Mouse (Mus musculus) hindbrain, embryonic 12.5 days (tissue): ENCODE measurements around the gene Dpm2. TPM values are rescaled to one million over a fixed set of nuclear protein-coding genes. Genes with fewer than 3 reads are reported as not detected.

Experiments used
- ATAC-seq: fragments of 200-750 bp; cut with Nextera tagmentation; 2 replicates; pipeline ENCODE4 v1.8.0; 2017; ENCODE audit warnings: moderate TSS enrichment; ENCODE audit not compliant: low FRiP score
- H3K27ac ChIP-seq: fragments of 300-500 bp; sonication (generic); 2 replicates; pipeline ENCODE4 v1.5.1; 2016; ENCODE audit warnings: mild to moderate bottlenecking
- H3K27me3 ChIP-seq: fragments of 300-500 bp; sonication (generic); 2 replicates; pipeline ENCODE4 v1.6.1; 2016; ENCODE audit warnings: mild to moderate bottlenecking
- H3K36me3 ChIP-seq: fragments of 300-500 bp; sonication (generic); 2 replicates; pipeline ENCODE4 v1.6.1; 2016; ENCODE audit warnings: mild to moderate bottlenecking
- H3K4me1 ChIP-seq: fragments of 300-500 bp; sonication (generic); 2 replicates; pipeline ENCODE4 v1.6.1; 2016
- H3K4me2 ChIP-seq: fragments of 300-500 bp; sonication (generic); replicated peaks from 2 replicates; pipeline ENCODE4 v1.6.1; 2016; ENCODE audit warnings: mild to moderate bottlenecking
- H3K4me3 ChIP-seq: fragments of 300-500 bp; sonication (generic); 2 replicates; pipeline ENCODE4 v1.5.1; 2016; ENCODE audit warnings: mild to moderate bottlenecking
- H3K9ac ChIP-seq: fragments of 300-500 bp; sonication (generic); 2 replicates; pipeline ENCODE4 v1.6.1; 2016; ENCODE audit warnings: mild to moderate bottlenecking, moderate library complexity
- H3K9me3 ChIP-seq: fragments of 300-500 bp; sonication (generic); replicated peaks from 2 replicates; pipeline ENCODE4 v1.6.1; 2016; ENCODE audit warnings: mild to moderate bottlenecking
- WGBS: fragments of 180-500 bp; shearing (Covaris S2); methylation state at CpG from one replicate; pipeline ENCODE4 v1.1.7; 2016; 5-methylcytosine and 5-hydroxymethylcytosine counted together
- polyA plus RNA-seq: library from polyadenylated mRNA; unstranded; fragments of >200 nt; fragmentation: Nextera tagmentation; extraction: Ambion mirVana; gene quantifications from 2 replicates; pipeline ENCODE4 v1.2.1, GENCODE M21; 2016

Gene Dpm2
- polyA plus RNA-seq, 1 experiment from 2014 or later = 117 TPM

GRCm38 (mm10) chr2:32575586-32576160 is 5.0 kb downstream of the Dpm2 start, which contains the start of gene 9430097D07Rik:
9430097D07Rik (minus strand) TSS chr2:32575684.
- 5% methylated on average over 28 of the region's 28 CpGs for WGBS
- ATAC-seq = peak; percentile 66
- Histone ChIP-seq H3K4me3 (peak within 1 kb of the TSS; percentile 51), H3K9me3 (no peaks in the 10 kb centered on the region), H3K4me1 (peaks cover 25% of the 10 kb centered on the region), H3K36me3 (peaks cover 10% of the 10 kb centered on the region), H3K4me2 (peak within 1 kb of the TSS; percentile 100), H3K9ac (peak within 1 kb of the TSS; percentile 64), H3K27me3 (peaks cover 37% of the 10 kb centered on the region), H3K27ac (no peak within 1 kb of the TSS)

GRCm38 (mm10) chr2:32576532-32576931 is 5.9 kb downstream of the Dpm2 start:
- no peak overlapping the region for H3K27ac ChIP-seq
- H3K4me1 ChIP-seq = peaks cover 21% of the 10 kb centered on the region
- 88% methylated on average over 9 of the region's 9 CpGs for WGBS
- H3K4me2 ChIP-seq = no peak overlapping the region; the same call in 1 of the 2 replicates
- ATAC-seq = no peak
- peaks cover 10% of the 10 kb centered on the region for H3K36me3 ChIP-seq
- H3K27me3 ChIP-seq = peaks cover 42% of the 10 kb centered on the region
- no peak overlapping the region for H3K9ac ChIP-seq
- no peak overlapping the region for H3K4me3 ChIP-seq
- H3K9me3 ChIP-seq = no peaks in the 10 kb centered on the region

GRCm38 (mm10) chr2:32578146-32579046 is 7.7 kb downstream of the Dpm2 start:
- Histone ChIP-seq H3K27me3 (peaks cover 52% of the 10 kb centered on the region), H3K27ac (no peak overlapping the region), H3K36me3 (peaks cover 2% of the 10 kb centered on the region; the same call in 1 of the 2 replicates), H3K4me2 (no peak overlapping the region), H3K4me1 (peaks cover 17% of the 10 kb centered on the region), H3K4me3 (no peak overlapping the region), H3K9me3 (no peaks in the 10 kb centered on the region), H3K9ac (no peak overlapping the region)
- ATAC-seq = no peak
- 43% methylated on average over 25 of the region's 30 CpGs for WGBS

GRCm38 (mm10) chr2:32581450-32582095 is 10.9 kb downstream of the Dpm2 start:
- Histone ChIP-seq H3K4me2 (peak overlapping the region; percentile 37), H3K4me3 (peak overlapping the region; percentile 20; the same call in 1 of the 2 replicates), H3K27me3 (peaks cover 45% of the 10 kb centered on the region), H3K9ac (no peak overlapping the region), H3K27ac (0 out of 2 replicates have a peak overlapping the region, but pooled peaks have one; percentile 23), H3K4me1 (peaks cover 6% of the 10 kb centered on the region), H3K9me3 (no peaks in the 10 kb centered on the region), H3K36me3 (no peaks in the 10 kb centered on the region)
- WGBS = 32% methylated on average over 19 of the region's 19 CpGs
- ATAC-seq = peak; percentile 55; the same call in 1 of the 2 replicates

GRCm38 (mm10) chr2:32582830-32583799 is 12.5 kb downstream of the Dpm2 start:
- H3K4me2 ChIP-seq = peak overlapping the region; percentile 54
- peak; percentile 69 for ATAC-seq
- no peaks in the 10 kb centered on the region for H3K9me3 ChIP-seq
- no peak overlapping the region; the same call in 1 of the 2 replicates for H3K9ac ChIP-seq
- H3K4me1 ChIP-seq = peaks cover 14% of the 10 kb centered on the region
- H3K36me3 ChIP-seq = no peaks in the 10 kb centered on the region
- no peak overlapping the region; the same call in 1 of the 2 replicates for H3K27ac ChIP-seq
- peak overlapping the region; percentile 18; the same call in 1 of the 2 replicates for H3K4me3 ChIP-seq
- peaks cover 38% of the 10 kb centered on the region for H3K27me3 ChIP-seq
- WGBS = 15% methylated on average over 37 of the region's 37 CpGs

DNA sequence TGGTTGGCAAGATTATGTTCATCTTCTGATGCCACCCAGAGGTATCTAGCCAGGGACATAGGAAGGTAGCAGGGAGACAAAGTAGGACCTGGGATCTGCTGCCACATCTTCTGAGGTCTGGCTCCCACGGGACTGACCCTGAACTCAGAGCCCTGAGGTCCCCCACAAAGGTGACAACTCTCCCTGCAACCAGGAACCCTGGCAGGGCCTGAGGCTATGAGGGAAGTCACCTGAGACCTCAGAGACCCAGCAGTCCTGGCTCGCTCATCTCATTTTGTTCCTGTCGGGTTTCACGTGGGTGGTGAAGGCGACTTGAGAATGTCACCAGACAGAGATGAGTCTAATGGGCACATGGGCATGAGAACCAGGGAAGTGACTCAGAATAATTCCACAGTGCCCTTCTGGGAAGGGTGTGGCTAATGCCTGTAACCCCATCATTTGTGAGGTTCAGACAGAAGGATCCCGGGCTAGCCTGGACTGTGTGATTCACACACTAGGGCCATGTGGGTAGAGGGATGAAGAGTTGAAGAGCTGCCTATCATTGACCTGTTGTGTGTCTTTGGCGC is 14.6 kb downstream of the Dpm2 start:
- H3K4me3 ChIP-seq = no peak overlapping the region
- no peaks in the 10 kb centered on the region for H3K36me3 ChIP-seq
- H3K27me3 ChIP-seq = peaks cover 19% of the 10 kb centered on the region
- peaks cover 20% of the 10 kb centered on the region for H3K4me1 ChIP-seq
- H3K9me3 ChIP-seq = no peaks in the 10 kb centered on the region
- no peak overlapping the region for H3K4me2 ChIP-seq
- H3K27ac ChIP-seq = no peak overlapping the region
- WGBS = 80% methylated on average over 7 of the region's 7 CpGs
- H3K9ac ChIP-seq = no peak overlapping the region
- ATAC-seq = no peak

- Histone ChIP-seq H3K9ac (peak within 1 kb of the TSS; percentile 67), H3K4me3 (peak within 1 kb of the TSS; percentile 46), H3K4me2 (peak within 1 kb of the TSS; percentile 59), H3K36me3 (no peaks in the 10 kb centered on the region), H3K9me3 (no peaks in the 10 kb centered on the region), H3K27ac (peak within 1 kb of the TSS; percentile 25; the same call in 1 of the 2 replicates), H3K27me3 (peaks cover 10% of the 10 kb centered on the region), H3K4me1 (peaks cover 20% of the 10 kb centered on the region)
- under 1% methylated on average over 38 of the region's 38 CpGs for WGBS
- ATAC-seq = peak; percentile 70
These were observed 16.3 kb downstream of the Dpm2 start, which contains the start of gene St6galnac4 for GRCm38 (mm10) chr2:32586871-32587351. St6galnac4 (plus strand) TSS chr2:32587095.

DNA sequence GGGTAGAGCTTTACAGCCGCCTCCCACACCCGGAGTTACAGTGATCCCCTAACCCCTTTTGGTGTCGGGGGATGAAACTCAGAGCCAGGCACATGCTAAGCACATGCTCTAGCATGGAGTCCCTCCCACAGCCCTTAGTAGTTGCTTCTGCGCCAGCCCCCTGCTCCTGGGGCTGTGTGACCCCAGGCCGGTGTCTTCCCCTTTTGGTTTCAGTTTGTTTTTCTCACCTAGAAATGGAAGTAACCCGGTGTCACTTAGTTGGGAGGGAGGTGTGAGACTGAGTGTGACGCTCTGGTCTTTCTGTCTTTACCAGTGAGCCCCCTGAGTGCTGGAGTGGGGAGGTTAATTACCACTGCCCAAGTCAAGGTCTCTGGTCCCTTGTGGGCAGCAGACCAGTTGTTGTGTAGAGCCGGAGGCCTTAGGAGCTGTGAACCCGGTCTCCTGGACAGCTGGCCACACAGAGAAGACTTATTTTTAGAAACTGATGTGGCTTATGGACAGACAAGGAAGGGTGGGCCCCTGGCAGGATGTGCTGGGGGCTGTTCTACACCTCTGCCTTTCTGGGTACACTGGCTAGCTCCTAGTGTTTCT is 17.2 kb downstream of the Dpm2 start:
- Histone ChIP-seq H3K4me1 (peaks cover 19% of the 10 kb centered on the region), H3K4me3 (peak overlapping the region; percentile 46), H3K9me3 (no peaks in the 10 kb centered on the region), H3K9ac (peak overlapping the region; percentile 67; the same call in 1 of the 2 replicates), H3K4me2 (peak overlapping the region; percentile 59), H3K36me3 (no peaks in the 10 kb centered on the region), H3K27ac (0 out of 2 replicates have a peak overlapping the region, but pooled peaks have one; percentile 0), H3K27me3 (peaks cover 3% of the 10 kb centered on the region; the same call in 1 of the 2 replicates)
- no peak for ATAC-seq
- whole genome bisulfite sequencing = 44% methylated on average over 9 of the region's 9 CpGs

DNA sequence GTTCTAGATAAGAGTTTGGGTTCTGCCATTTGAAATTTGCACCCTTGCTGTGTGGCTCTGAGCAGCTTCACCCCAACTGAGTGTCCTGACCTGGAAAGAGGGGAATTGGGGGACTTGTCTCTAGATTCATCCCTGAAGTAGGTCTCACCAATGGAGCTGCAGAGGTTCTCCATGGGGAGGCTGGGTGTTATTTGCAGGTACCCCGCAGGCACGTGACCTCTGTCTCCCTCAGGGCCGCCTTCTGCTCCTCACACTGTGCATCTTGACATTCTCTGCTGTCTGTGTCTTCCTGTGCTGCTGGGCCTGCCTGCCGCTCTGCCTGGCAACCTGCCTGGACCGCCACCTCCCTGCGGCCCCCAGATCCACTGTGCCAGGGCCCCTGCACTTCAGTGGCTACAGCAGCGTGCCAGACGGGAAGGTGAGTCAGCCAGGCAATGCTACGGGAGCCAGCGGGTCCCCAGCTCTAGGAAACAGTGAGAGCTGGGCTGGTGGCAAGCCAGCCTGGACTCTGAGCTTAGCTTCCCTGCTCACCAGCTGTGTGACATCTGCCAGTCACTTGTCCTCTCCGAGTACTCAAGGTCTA is 18.6 kb downstream of the Dpm2 start:
- Histone ChIP-seq H3K9ac (0 out of 2 replicates have a peak overlapping the region, but pooled peaks have one; percentile 38), H3K9me3 (no peaks in the 10 kb centered on the region), H3K27ac (no peak overlapping the region), H3K27me3 (no peaks in the 10 kb centered on the region; the same call in 1 of the 2 replicates), H3K4me2 (no peak overlapping the region), H3K36me3 (peaks cover 1% of the 10 kb centered on the region; the same call in 1 of the 2 replicates), H3K4me1 (peaks cover 13% of the 10 kb centered on the region; the same call in 1 of the 2 replicates), H3K4me3 (no peak overlapping the region)
- ATAC-seq = no peak
- 70% methylated on average over 11 of the region's 11 CpGs for WGBS

DNA sequence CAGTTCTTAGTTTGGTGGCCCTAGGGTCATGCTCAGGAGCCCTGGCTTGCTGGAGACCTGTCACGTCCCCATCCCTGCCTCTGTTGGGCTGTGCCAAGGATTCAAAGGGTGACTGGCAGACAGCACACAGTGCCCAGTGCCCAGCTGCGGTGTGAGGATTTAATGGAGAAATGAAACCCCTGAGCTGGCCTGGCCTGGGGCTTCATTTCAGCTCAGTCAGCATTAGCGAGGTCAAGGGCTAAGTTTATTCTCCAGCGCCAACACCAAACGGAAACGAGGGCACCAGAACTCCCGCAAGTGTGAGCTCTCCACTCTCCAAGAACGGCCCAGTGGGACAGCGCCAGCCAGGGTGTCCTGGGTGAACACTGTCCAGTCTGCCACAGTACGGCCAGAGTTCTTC is 19.6 kb downstream of the Dpm2 start:
- Histone ChIP-seq H3K27me3 (no peaks in the 10 kb centered on the region; the same call in 1 of the 2 replicates), H3K36me3 (peaks cover 7% of the 10 kb centered on the region; the same call in 1 of the 2 replicates), H3K4me1 (peaks cover 13% of the 10 kb centered on the region; the same call in 1 of the 2 replicates), H3K9me3 (no peaks in the 10 kb centered on the region), H3K9ac (no peak overlapping the region), H3K4me2 (no peak overlapping the region), H3K27ac (no peak overlapping the region), H3K4me3 (no peak overlapping the region)
- WGBS = 74% methylated on average over 10 of the region's 10 CpGs
- ATAC-seq = no peak
